Mouse (Mus musculus) kidney, postnatal 0 days (tissue): ENCODE measurements at regions not wholly inside any gene's neighbourhood (a gene's known extent, or its start where the extent isn't known, plus 50 kb on each side); places are given as distances from the start of the nearest gene placed in this dataset.

Experiments
- ATAC-seq: fragments of 200-750 bp; cut with Nextera tagmentation; replicated peaks from 2 replicates; pipeline ENCODE4 v1.8.0; 2017; ENCODE audit warnings: low read depth, moderate number of reproducible peaks, moderate TSS enrichment, moderate library complexity; ENCODE audit not compliant: low FRiP score
- DNase-seq: peaks from one replicate; pipeline ENCODE4 v3.0.0-alpha.2; 2016; ENCODE audit warnings: low spot score
- H3K27ac ChIP-seq: fragments of 300-500 bp; sonication (generic); 2 replicates; pipeline ENCODE4 v1.5.1; 2014; ENCODE audit warnings: mild to moderate bottlenecking
- H3K27me3 ChIP-seq: fragments of 300-500 bp; sonication (generic); 2 replicates; pipeline ENCODE4 v1.6.1; 2014; ENCODE audit warnings: low read length, mixed read lengths; ENCODE audit not compliant: insufficient read depth
- H3K36me3 ChIP-seq: fragments of 300-500 bp; sonication (generic); 2 replicates; pipeline ENCODE4 v1.6.1; 2014; ENCODE audit warnings: low read length, mixed read lengths; ENCODE audit not compliant: insufficient read depth
- H3K4me1 ChIP-seq: fragments of 300-500 bp; sonication (generic); replicated peaks from 2 replicates; pipeline ENCODE4 v1.6.1; 2014; ENCODE audit warnings: antibody characterized with exemption, low read length, mixed read lengths; ENCODE audit not compliant: insufficient read depth
- H3K4me2 ChIP-seq: fragments of 300-500 bp; sonication (generic); 2 replicates; pipeline ENCODE4 v1.6.1; 2014; ENCODE audit warnings: mild to moderate bottlenecking, low read length, moderate library complexity, mixed read lengths
- H3K4me3 ChIP-seq: fragments of 300-500 bp; sonication (generic); replicated peaks from 2 replicates; pipeline ENCODE4 v1.5.1; 2014; ENCODE audit warnings: low read depth, low read length
- H3K9ac ChIP-seq: fragments of 300-500 bp; sonication (generic); 2 replicates; pipeline ENCODE4 v1.6.1; 2014; ENCODE audit warnings: low read depth, low read length
- H3K9me3 ChIP-seq: fragments of 300-500 bp; sonication (generic); replicated peaks from 2 replicates; pipeline ENCODE4 v1.6.1; 2016; ENCODE audit warnings: low read length, inconsistent platforms, mixed read lengths
- CTCF ChIP-seq: IDR thresholded peaks from 2 replicates; pipeline ENCODE4 v1.5.1; 2016; ENCODE audit warnings: antibody characterized with exemption, low read depth, mild to moderate bottlenecking, moderate library complexity
- WGBS: fragments of 180-500 bp; shearing (Covaris S2); extraction: QIAGEN DNeasy Blood & Tissue Kit; methylation state at CpG from one replicate; pipeline ENCODE4 v1.1.7; 2014; 5-methylcytosine and 5-hydroxymethylcytosine counted together

DNA sequence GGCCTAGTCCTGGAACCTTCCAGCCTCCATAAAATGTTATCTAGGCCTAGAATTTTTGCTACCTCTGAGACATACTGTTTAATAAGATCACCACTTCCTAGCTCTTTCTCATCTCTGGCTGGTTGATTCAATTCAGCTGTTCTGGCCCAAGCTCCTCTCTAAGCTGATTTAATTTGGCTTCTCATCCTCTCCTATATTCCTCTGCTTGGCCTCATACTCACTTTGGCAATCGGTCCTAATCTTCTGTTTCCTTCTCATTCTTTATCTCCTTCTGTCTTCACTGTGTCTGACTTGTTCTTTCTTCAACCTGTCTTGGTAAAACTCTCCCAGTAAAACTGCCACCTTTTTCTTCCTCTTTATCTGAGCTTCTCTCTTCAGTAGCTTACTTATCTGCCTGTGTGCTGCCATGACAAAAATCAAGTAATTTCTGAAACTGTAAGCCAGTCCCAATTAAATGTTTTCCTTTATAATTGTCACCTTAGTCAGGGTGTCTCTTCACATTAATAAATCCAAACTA is 185.7 kb downstream of the Ube2dnl2 start:
- ATAC-seq (no peak), DNase-seq (no peak)
- H3K9me3 ChIP-seq = no peaks in the 10 kb centered on the region
- no peak overlapping the region for H3K4me2 ChIP-seq
- no peaks in the 10 kb centered on the region for H3K27me3 ChIP-seq
- H3K4me1 ChIP-seq = no peaks in the 10 kb centered on the region
- H3K4me3 ChIP-seq = no peak overlapping the region
- H3K27ac ChIP-seq = no peak overlapping the region
- WGBS = 79% methylated on average over 1 of the region's 1 CpGs
- no peak overlapping the region for H3K9ac ChIP-seq
- TF ChIP-seq CTCF = no peak
- H3K36me3 ChIP-seq = no peaks in the 10 kb centered on the region
